Mouse (Mus musculus) small intestine, adult 2 months (tissue): Measurements from ENCODE around the gene Rc3h2. TPM values are rescaled to one million over a fixed set of nuclear protein-coding genes. Genes with fewer than 3 reads are reported as not detected.

Experiments
- H3K27ac ChIP-seq: fragments of 200-500 bp; 2 replicates; pipeline ENCODE4 v1.5.1; 2012; ENCODE audit warnings: low read depth, low read length, control low read depth, inconsistent platforms; ENCODE audit not compliant: insufficient read depth
- H3K27me3 ChIP-seq: fragments of 200-500 bp; 2 replicates; pipeline ENCODE4 v1.6.1; 2012; ENCODE audit warnings: mild to moderate bottlenecking, moderate library complexity, low read length, inconsistent platforms; ENCODE audit not compliant: control insufficient read depth, insufficient read depth
- H3K36me3 ChIP-seq: fragments of 200-500 bp; 2 replicates; pipeline ENCODE4 v1.6.1; 2012; ENCODE audit warnings: mild to moderate bottlenecking, low read length, control low read depth, inconsistent platforms; ENCODE audit not compliant: control insufficient read depth, insufficient read depth
- H3K4me1 ChIP-seq: fragments of 200-500 bp; 2 replicates; pipeline ENCODE4 v1.6.1; 2012; ENCODE audit warnings: low read length, inconsistent platforms, mixed read lengths; ENCODE audit not compliant: control insufficient read depth, insufficient read depth, insufficient read length
- H3K4me3 ChIP-seq: fragments of 200-500 bp; 2 replicates; pipeline ENCODE4 v1.5.1; 2012; ENCODE audit warnings: low read depth, mild to moderate bottlenecking, control low read depth, inconsistent platforms, low read length, moderate library complexity
- CTCF ChIP-seq: fragments of 200-500 bp; IDR thresholded peaks from 2 replicates; pipeline ENCODE4 v1.5.1; 2012; ENCODE audit warnings: low read depth, mild to moderate bottlenecking, control low read depth, inconsistent platforms, low read length, moderate library complexity, mixed read lengths; ENCODE audit not compliant: insufficient replicate concordance, insufficient read length; ENCODE audit errors: extremely low read depth
- POLR2A ChIP-seq: fragments of 200-500 bp; IDR thresholded peaks from 2 replicates; pipeline ENCODE4 v1.6.1; 2012; ENCODE audit warnings: low read depth, mild to moderate bottlenecking, control low read depth, inconsistent platforms, low read length, moderate library complexity
- WGBS: fragments of 180-500 bp; shearing (Covaris S2); methylation state at CpG from one replicate; pipeline ENCODE4 v1.1.7; 2018; 5-methylcytosine and 5-hydroxymethylcytosine counted together
- polyA plus RNA-seq: library from polyadenylated mRNA; depleted of rRNA; stranded (reverse); fragments of >200 nt; gene quantifications from 2 replicates; pipeline ENCODE4 v1.2.3, GENCODE M21; 2012; rRNA removed

Gene Rc3h2
- polyA plus RNA-seq, 1 experiment = 2.7 TPM

DNA sequence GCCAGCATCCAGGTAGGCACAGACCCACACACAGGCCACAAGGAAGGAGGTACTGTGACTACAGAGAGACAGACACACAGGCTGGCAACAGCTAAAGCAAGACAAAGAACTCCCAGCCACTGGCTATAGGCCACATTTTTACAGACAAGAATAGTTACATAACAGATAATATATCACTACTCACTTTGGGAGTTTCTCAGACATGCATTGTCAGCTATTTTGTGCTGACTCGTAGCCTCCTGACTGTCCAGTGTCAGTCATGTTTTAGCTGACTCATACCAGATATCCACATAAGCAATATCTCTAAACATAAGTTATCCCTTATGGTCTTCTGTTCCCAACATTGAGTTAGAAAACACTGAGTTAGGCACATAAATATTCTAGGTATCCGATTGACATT, 89.4 kb downstream of the Rc3h2 start:
- H3K4me3 ChIP-seq = no peak overlapping the region
- H3K4me1 ChIP-seq = no peaks in the 10 kb centered on the region
- H3K27me3 ChIP-seq = no peaks in the 10 kb centered on the region
- no peak overlapping the region for H3K27ac ChIP-seq
- H3K36me3 ChIP-seq = no peaks in the 10 kb centered on the region
- no peak for TF ChIP-seq POLR2A
- TF ChIP-seq CTCF = no peak
- 70% methylated on average over 2 of the region's 2 CpGs for WGBS

DNA sequence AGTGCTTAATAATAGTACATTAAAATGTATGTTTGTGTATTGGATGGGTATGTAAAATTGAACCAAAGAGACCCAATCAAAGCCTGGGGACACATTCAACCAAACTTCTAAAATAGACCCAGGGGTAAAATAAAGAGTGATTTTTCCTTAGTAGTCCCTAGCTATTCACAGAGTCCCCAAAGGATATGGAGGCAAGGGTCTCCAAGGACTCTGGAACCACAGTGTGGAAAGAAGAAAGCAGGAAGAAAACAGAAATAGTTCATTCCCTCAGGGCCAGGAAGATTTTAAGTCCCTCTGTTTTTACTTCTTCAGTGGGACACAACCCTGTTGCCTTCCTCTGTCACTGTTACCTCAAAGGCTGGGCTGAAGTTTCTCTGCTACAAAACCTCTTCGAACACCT, 96.5 kb downstream of the Rc3h2 start, which contains the start of gene Olfr368:
Gene Olfr368, plus strand, starts transcription at position 301 of the 400 bp plus-strand sequence.
- no peak for TF ChIP-seq CTCF
- TF ChIP-seq POLR2A = no peak
- no peak within 1 kb of the TSS for H3K4me3 ChIP-seq

More for the DNA sequence above, 96.5 kb downstream of the Rc3h2 start, which contains the start of gene Olfr368:
- WGBS = 78% methylated on average over 1 of the region's 1 CpGs
- Histone ChIP-seq H3K4me1 (no peaks in the 10 kb centered on the region), H3K36me3 (no peaks in the 10 kb centered on the region), H3K27ac (no peak within 1 kb of the TSS), H3K27me3 (no peaks in the 10 kb centered on the region)

Other genes starting within 250 kb of the Rc3h2 start
- gene Olfr365, start 234.7 kb downstream of the Rc3h2 start, polyA plus RNA-seq = not detected in 2 replicates
- not detected in 2 replicates for gene Olfr366, start 211.3 kb downstream of the Rc3h2 start, polyA plus RNA-seq
- gene Olfr368, start 96.4 kb downstream of the Rc3h2 start, polyA plus RNA-seq = not detected in 2 replicates
- 3.0 and 5.5 TPM in 2 replicates for gene Pdcl, start 63.6 kb downstream of the Rc3h2 start, polyA plus RNA-seq
- 0.47 and 0.56 TPM in 2 replicates for gene Zbtb26, start 20.2 kb upstream of the Rc3h2 start, polyA plus RNA-seq
- 0.28 and 0.71 TPM in 2 replicates for gene Zbtb6, start 20.3 kb upstream of the Rc3h2 start, polyA plus RNA-seq
- gene Rabgap1, start 20.4 kb upstream of the Rc3h2 start, polyA plus RNA-seq = 1.1 and 2.4 TPM in 2 replicates
- gene Gpr21, start 93.4 kb upstream of the Rc3h2 start, polyA plus RNA-seq = 0.06 and 0.15 TPM in 2 replicates